Mouse (Mus musculus): ENCODE results near the gene R3hdm1.

- TF ChIP-seq CTCF (conservative IDR thresholded peaks at IDR 0.05 in 1 of 2, IDR thresholded peaks at IDR 0.05 in 1 of 2; ENCODE audit: low read depth in 2 of 2, low read length in 2 of 2) = no peak
- TF ChIP-seq POLR2A (IDR thresholded peaks at IDR 0.05; ENCODE audit: low read depth, low read length) = no peak
- no peak for TF ChIP-seq CHD2 (IDR thresholded peaks at IDR 0.05; ENCODE audit: low read length)
- TF ChIP-seq BHLHE40 (IDR thresholded peaks at IDR 0.05; ENCODE audit: low read depth, low read length) = no peak
- TF ChIP-seq ZMIZ1 (IDR thresholded peaks at IDR 0.05; ENCODE audit: low read depth, low read length) = no peak
- TF ChIP-seq EP300 (IDR thresholded peaks at IDR 0.05; ENCODE audit: low read length) = no peak
- no peak for TF ChIP-seq JUN (IDR thresholded peaks at IDR 0.05; ENCODE audit: insufficient read depth, low read depth, low read length)
- TF ChIP-seq ETS1 (conservative IDR thresholded peaks at IDR 0.05; ENCODE audit: low read depth, low read length) = no peak
- no peak for TF ChIP-seq CHD1 (IDR thresholded peaks at IDR 0.05; ENCODE audit: low read depth, low read length)
- TF ChIP-seq IRF4 (IDR thresholded peaks at IDR 0.05; ENCODE audit: low read depth, low read length) = no peak
- TF ChIP-seq MEF2A (IDR thresholded peaks at IDR 0.05; ENCODE audit: borderline replicate concordance, low read depth, low read length) = no peak
Measured at GRCm38 (mm10) chr1:128141737-128142136, 38.6 kb downstream of the R3hdm1 start.
